Mouse (Mus musculus): ENCODE measurements around the gene Slit1. TPM values are rescaled to one million over a fixed set of nuclear protein-coding genes. Genes with fewer than 3 reads are reported as not detected.

Gene Slit1
- polyA plus RNA-seq, 1 experiment from 2014 or later = 2.3 TPM

- Histone ChIP-seq H3K9me3 (no peaks in the 10 kb centered on the region), H3K27ac (replicated peaks) (no peak overlapping the region), H3K36me3 (replicated peaks) (no peaks in the 10 kb centered on the region), H3K4me3 (no peak overlapping the region), H3K4me1 (peaks cover 46% of the 10 kb centered on the region), H3K27me3 (replicated peaks; ENCODE audit: low read depth, poor library complexity, severe bottlenecking) (peaks cover 94% of the 10 kb centered on the region)
- WGBS = 71% methylated on average over 17 of the region's 17 CpGs
- DNase-seq (ENCODE audit: low spot score) = no peak
Measured at GRCm38 (mm10) chr19:41660294-41660998, 83.0 kb downstream of the Slit1 start.

- Histone ChIP-seq H3K4me1 (peaks cover 34% of the 10 kb centered on the region), H3K9me3 (no peaks in the 10 kb centered on the region), H3K27ac (replicated peaks) (no peak overlapping the region), H3K36me3 (replicated peaks) (no peaks in the 10 kb centered on the region), H3K27me3 (replicated peaks; ENCODE audit: low read depth, poor library complexity, severe bottlenecking) (peaks cover 92% of the 10 kb centered on the region), H3K4me3 (no peak overlapping the region)
- no peak for DNase-seq (ENCODE audit: low spot score)
- WGBS = 21% methylated on average over 9 of the region's 9 CpGs
Measured at GRCm38 (mm10) chr19:41657446-41657845, 86.0 kb downstream of the Slit1 start.

- no peak for DNase-seq (ENCODE audit: low spot score)
- H3K27ac ChIP-seq (replicated peaks) = no peak overlapping the region
- peaks cover 86% of the 10 kb centered on the region for H3K27me3 ChIP-seq (replicated peaks; ENCODE audit: low read depth, poor library complexity, severe bottlenecking)
- peaks cover 40% of the 10 kb centered on the region for H3K4me1 ChIP-seq
- 72% methylated on average over 14 of the region's 14 CpGs for WGBS
- no peaks in the 10 kb centered on the region for H3K9me3 ChIP-seq
- H3K36me3 ChIP-seq (replicated peaks) = no peaks in the 10 kb centered on the region
- no peak overlapping the region for H3K4me3 ChIP-seq
Measured at GRCm38 (mm10) chr19:41656671-41657070, 86.8 kb downstream of the Slit1 start.

- H3K4me1 ChIP-seq = peaks cover 40% of the 10 kb centered on the region
- H3K27me3 ChIP-seq (replicated peaks; ENCODE audit: low read depth, poor library complexity, severe bottlenecking) = peaks cover 82% of the 10 kb centered on the region
- H3K4me3 ChIP-seq = no peak overlapping the region
- no peaks in the 10 kb centered on the region for H3K36me3 ChIP-seq (replicated peaks)
- DNase-seq (ENCODE audit: low spot score) = peak; percentile 82
- WGBS = 5% methylated on average over 9 of the region's 9 CpGs
- H3K9me3 ChIP-seq = no peaks in the 10 kb centered on the region
- no peak overlapping the region for H3K27ac ChIP-seq (replicated peaks)
Measured at GRCm38 (mm10) chr19:41655970-41656369, 87.5 kb downstream of the Slit1 start.

GRCm38 (mm10) chr19:41655089-41655783 is 88.2 kb downstream of the Slit1 start:
- H3K4me3 ChIP-seq = no peak overlapping the region
- DNase-seq (ENCODE audit: low spot score) = no peak
- peaks cover 40% of the 10 kb centered on the region for H3K4me1 ChIP-seq
- H3K27ac ChIP-seq (replicated peaks) = 0 out of 2 replicates have a peak overlapping the region, but pooled peaks have one; percentile 48
- 29% methylated on average over 6 of the region's 6 CpGs for WGBS
- H3K9me3 ChIP-seq = no peaks in the 10 kb centered on the region
- peaks cover 82% of the 10 kb centered on the region for H3K27me3 ChIP-seq (replicated peaks; ENCODE audit: low read depth, poor library complexity, severe bottlenecking)
- H3K36me3 ChIP-seq (replicated peaks) = no peaks in the 10 kb centered on the region

GRCm38 (mm10) chr19:41651967-41652366 is 91.5 kb downstream of the Slit1 start:
- H3K9me3 ChIP-seq = no peaks in the 10 kb centered on the region
- WGBS = 44% methylated on average over 10 of the region's 10 CpGs
- DNase-seq (ENCODE audit: low spot score) = no peak

GRCm38 (mm10) chr19:41649394-41649793 is 94.1 kb downstream of the Slit1 start:
- peaks cover 12% of the 10 kb centered on the region; the same call in 1 of the 2 replicates for H3K4me1 ChIP-seq
- H3K9me3 ChIP-seq = no peaks in the 10 kb centered on the region
- WGBS = 48% methylated on average over 10 of the region's 10 CpGs
- peaks cover 64% of the 10 kb centered on the region for H3K27me3 ChIP-seq (replicated peaks; ENCODE audit: low read depth, poor library complexity, severe bottlenecking)
- no peaks in the 10 kb centered on the region for H3K36me3 ChIP-seq (replicated peaks)
- DNase-seq (ENCODE audit: low spot score) = no peak
- no peak overlapping the region for H3K27ac ChIP-seq (replicated peaks)
- no peak overlapping the region for H3K4me3 ChIP-seq

More at GRCm38 (mm10) chr19:41651967-41652366, 91.5 kb downstream of the Slit1 start:
- Histone ChIP-seq H3K27ac (replicated peaks) (no peak overlapping the region), H3K36me3 (replicated peaks) (no peaks in the 10 kb centered on the region), H3K4me1 (peaks cover 30% of the 10 kb centered on the region), H3K4me3 (no peak overlapping the region), H3K27me3 (replicated peaks; ENCODE audit: low read depth, poor library complexity, severe bottlenecking) (peaks cover 78% of the 10 kb centered on the region)

- Histone ChIP-seq H3K27me3 (replicated peaks; ENCODE audit: low read depth, poor library complexity, severe bottlenecking) (peaks cover 46% of the 10 kb centered on the region), H3K36me3 (replicated peaks) (no peaks in the 10 kb centered on the region), H3K4me3 (no peak overlapping the region), H3K4me1 (peaks cover 5% of the 10 kb centered on the region; the same call in 1 of the 2 replicates), H3K9me3 (no peaks in the 10 kb centered on the region), H3K27ac (replicated peaks) (no peak overlapping the region)
- DNase-seq (ENCODE audit: low spot score) = peak; percentile 77
- WGBS = 46% methylated on average over 16 of the region's 16 CpGs
Measured at GRCm38 (mm10) chr19:41646947-41647631, 96.4 kb downstream of the Slit1 start.

GRCm38 (mm10) chr19:41643010-41643409 is 100.5 kb downstream of the Slit1 start:
- DNase-seq (ENCODE audit: low spot score) = no peak
- WGBS = 69% methylated on average over 11 of the region's 11 CpGs
- Histone ChIP-seq H3K4me3 (no peak overlapping the region), H3K9me3 (no peaks in the 10 kb centered on the region), H3K36me3 (replicated peaks) (no peaks in the 10 kb centered on the region), H3K27ac (replicated peaks) (no peak overlapping the region), H3K27me3 (replicated peaks; ENCODE audit: low read depth, poor library complexity, severe bottlenecking) (peaks cover 14% of the 10 kb centered on the region), H3K4me1 (0 out of 2 replicates have a peak, but pooled peaks cover 2% of the 10 kb centered on the region)

GRCm38 (mm10) chr19:41634999-41635398 is 108.5 kb downstream of the Slit1 start:
- 78% methylated on average over 6 of the region's 6 CpGs for WGBS

GRCm38 (mm10) chr19:41634099-41634498 is 109.4 kb downstream of the Slit1 start:
- DNase-seq (ENCODE audit: low spot score) = no peak
- Histone ChIP-seq H3K36me3 (replicated peaks) (no peaks in the 10 kb centered on the region), H3K27ac (replicated peaks) (no peak overlapping the region), H3K4me3 (no peak overlapping the region), H3K4me1 (peaks cover 5% of the 10 kb centered on the region), H3K9me3 (no peaks in the 10 kb centered on the region), H3K27me3 (replicated peaks; ENCODE audit: low read depth, poor library complexity, severe bottlenecking) (no peaks in the 10 kb centered on the region)
- 90% methylated on average over 10 of the region's 10 CpGs for WGBS

More at GRCm38 (mm10) chr19:41634999-41635398, 108.5 kb downstream of the Slit1 start:
- no peaks in the 10 kb centered on the region for H3K36me3 ChIP-seq (replicated peaks)
- no peaks in the 10 kb centered on the region; the same call in 1 of the 2 replicates for H3K27me3 ChIP-seq (replicated peaks; ENCODE audit: low read depth, poor library complexity, severe bottlenecking)
- no peak overlapping the region for H3K27ac ChIP-seq (replicated peaks)
- H3K9me3 ChIP-seq = no peaks in the 10 kb centered on the region
- DNase-seq (ENCODE audit: low spot score) = no peak
- peaks cover 5% of the 10 kb centered on the region for H3K4me1 ChIP-seq
- H3K4me3 ChIP-seq = no peak overlapping the region

- peaks cover 3% of the 10 kb centered on the region; the same call in 1 of the 2 replicates for H3K9me3 ChIP-seq
- H3K27ac ChIP-seq (replicated peaks) = no peak overlapping the region
- peaks cover 17% of the 10 kb centered on the region for H3K27me3 ChIP-seq (replicated peaks; ENCODE audit: low read depth, poor library complexity, severe bottlenecking)
- peaks cover 5% of the 10 kb centered on the region for H3K4me1 ChIP-seq
- peaks cover 3% of the 10 kb centered on the region; the same call in 1 of the 2 replicates for H3K36me3 ChIP-seq (replicated peaks)
- H3K4me3 ChIP-seq = no peak overlapping the region
- 49% methylated on average over 5 of the region's 5 CpGs for WGBS
- peak; percentile 66 for DNase-seq (ENCODE audit: low spot score)
Measured at GRCm38 (mm10) chr19:41629532-41629931, 113.9 kb downstream of the Slit1 start.

Measured in embryonic facial prominence, embryonic 10.5 days (tissue).